Mouse (Mus musculus) lung, embryonic 14.5 days (tissue): ENCODE results near the gene Rhoj. TPM values are rescaled to one million over a fixed set of nuclear protein-coding genes. Genes with fewer than 3 reads are reported as not detected.

Experiments
- ATAC-seq: fragments of 200-750 bp; cut with Nextera tagmentation; 2 replicates; pipeline ENCODE4 v1.8.0; 2017; ENCODE audit warnings: mild to moderate bottlenecking, moderate TSS enrichment, moderate library complexity; ENCODE audit not compliant: insufficient read depth
- DNase-seq: peaks from one replicate; pipeline ENCODE4 v3.0.0-alpha.2; 2015
- H3K27ac ChIP-seq: fragments of 300-500 bp; sonication (generic); 2 replicates; pipeline ENCODE4 v1.5.1; 2014; ENCODE audit warnings: low read depth, mild to moderate bottlenecking, moderate library complexity
- H3K27me3 ChIP-seq: fragments of 300-500 bp; sonication (generic); 2 replicates; pipeline ENCODE4 v1.6.1; 2014; ENCODE audit warnings: low read length, control low read depth; ENCODE audit not compliant: insufficient read depth
- H3K36me3 ChIP-seq: fragments of 300-500 bp; sonication (generic); 2 replicates; pipeline ENCODE4 v1.6.1; 2014; ENCODE audit warnings: control low read depth; ENCODE audit not compliant: insufficient read depth
- H3K4me1 ChIP-seq: fragments of 300-500 bp; sonication (generic); 2 replicates; pipeline ENCODE4 v1.6.1; 2014; ENCODE audit warnings: antibody characterized with exemption, control low read depth; ENCODE audit not compliant: insufficient read depth
- H3K4me2 ChIP-seq: fragments of 300-500 bp; sonication (generic); 2 replicates; pipeline ENCODE4 v1.6.1; 2014; ENCODE audit warnings: mild to moderate bottlenecking
- H3K4me3 ChIP-seq: fragments of 300-500 bp; sonication (generic); 2 replicates; pipeline ENCODE4 v1.5.1; 2014; ENCODE audit warnings: low read depth, low read length
- H3K9ac ChIP-seq: fragments of 300-500 bp; sonication (generic); 2 replicates; pipeline ENCODE4 v1.6.1; 2014
- H3K9me3 ChIP-seq: fragments of 300-500 bp; sonication (generic); 2 replicates; pipeline ENCODE4 v1.6.1; 2016; ENCODE audit warnings: low read depth, low read length, control low read depth
- CTCF ChIP-seq: IDR thresholded peaks from 2 replicates; pipeline ENCODE4 v1.5.1; 2016; ENCODE audit warnings: antibody characterized with exemption, low read depth
- WGBS: fragments of 180-500 bp; shearing (Covaris S2); extraction: QIAGEN DNeasy Blood & Tissue Kit; methylation state at CpG from one replicate; pipeline ENCODE4 v1.1.7; 2014; 5-methylcytosine and 5-hydroxymethylcytosine counted together
- polyA plus RNA-seq: library from polyadenylated mRNA; unstranded; fragments of >200 nt; fragmentation: Nextera tagmentation; extraction: Ambion mirVana; gene quantifications from 2 replicates; pipeline ENCODE4 v1.2.1, GENCODE M21; 2014

Rhoj gene
- 54.4 and 57.1 TPM in 2 replicates for polyA plus RNA-seq

GRCm38 (mm10) chr12:75307961-75308951, at the start of gene Rhoj:
TSS of gene Rhoj (plus strand) at chr12:75308322.
- peak; percentile 90 for ATAC-seq

DNA sequence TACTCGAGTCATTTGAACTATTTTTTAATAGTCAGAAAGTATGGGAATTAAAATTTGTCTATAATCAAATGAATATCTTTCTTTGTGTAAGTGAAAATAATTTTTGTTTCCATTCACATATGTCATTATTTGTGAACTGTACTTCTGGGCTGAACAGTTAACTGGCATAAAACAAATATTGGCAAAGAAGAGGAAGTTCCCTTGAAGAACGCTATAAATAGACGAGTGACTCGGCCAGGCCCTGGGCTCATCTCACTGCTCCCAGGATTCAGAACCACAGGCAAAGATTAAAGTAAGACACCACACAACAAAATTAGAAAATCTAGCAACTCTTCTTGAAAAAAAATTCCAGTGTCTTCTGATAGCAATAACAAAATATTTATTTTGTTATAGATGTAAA, 36.4 kb upstream of the Rhoj start:
- Histone ChIP-seq H3K4me1 (no peaks in the 10 kb centered on the region), H3K4me3 (no peak overlapping the region), H3K9ac (no peak overlapping the region), H3K4me2 (no peak overlapping the region), H3K27me3 (no peaks in the 10 kb centered on the region), H3K27ac (no peak overlapping the region), H3K36me3 (no peaks in the 10 kb centered on the region), H3K9me3 (no peaks in the 10 kb centered on the region)
- DNase-seq (peak; percentile 34), ATAC-seq (no peak)
- WGBS, result 24% methylated on average over 4 of the region's 4 CpGs
- TF ChIP-seq CTCF, result no peak

More at GRCm38 (mm10) chr12:75307961-75308951, at the start of gene Rhoj:
- peak within 1 kb of the TSS; percentile 55 for H3K4me3 ChIP-seq
- H3K27me3 ChIP-seq, result no peaks in the 10 kb centered on the region
- WGBS, result under 1% methylated on average over 34 of the region's 34 CpGs
- H3K9ac ChIP-seq, result peak within 1 kb of the TSS; percentile 55
- no peaks in the 10 kb centered on the region for H3K4me1 ChIP-seq
- no peak for TF ChIP-seq CTCF
- peak within 1 kb of the TSS; percentile 96 for H3K27ac ChIP-seq
- H3K4me2 ChIP-seq, result peak within 1 kb of the TSS; percentile 82
- no peaks in the 10 kb centered on the region for H3K36me3 ChIP-seq
- DNase-seq, result peak; percentile 90
- H3K9me3 ChIP-seq, result no peaks in the 10 kb centered on the region

- no peak for ATAC-seq
- no peak overlapping the region for H3K9ac ChIP-seq
- no peaks in the 10 kb centered on the region for H3K4me1 ChIP-seq
- no peak for TF ChIP-seq CTCF
- no peaks in the 10 kb centered on the region for H3K27me3 ChIP-seq
- no peak overlapping the region for H3K4me3 ChIP-seq
- H3K4me2 ChIP-seq, result no peak overlapping the region
- H3K36me3 ChIP-seq, result no peaks in the 10 kb centered on the region
- no peaks in the 10 kb centered on the region for H3K9me3 ChIP-seq
- WGBS, result 32% methylated on average over 2 of the region's 2 CpGs
- DNase-seq, result no peak
- no peak overlapping the region for H3K27ac ChIP-seq
Measured at GRCm38 (mm10) chr12:75275730-75276129, 32.4 kb upstream of the Rhoj start.

GRCm38 (mm10) chr12:75277425-75277824, 30.7 kb upstream of the Rhoj start:
- no peaks in the 10 kb centered on the region for H3K4me1 ChIP-seq
- no peak for ATAC-seq
- no peak overlapping the region for H3K27ac ChIP-seq
- no peak overlapping the region for H3K4me3 ChIP-seq
- no peaks in the 10 kb centered on the region for H3K9me3 ChIP-seq
- no peaks in the 10 kb centered on the region for H3K36me3 ChIP-seq
- no peak for TF ChIP-seq CTCF
- 77% methylated on average over 2 of the region's 2 CpGs for WGBS
- no peak overlapping the region for H3K4me2 ChIP-seq
- H3K9ac ChIP-seq, result no peak overlapping the region
- H3K27me3 ChIP-seq, result no peaks in the 10 kb centered on the region
- no peak for DNase-seq

GRCm38 (mm10) chr12:75280502-75280901, 27.6 kb upstream of the Rhoj start:
- Histone ChIP-seq H3K9me3 (no peaks in the 10 kb centered on the region), H3K27ac (no peak overlapping the region), H3K27me3 (no peaks in the 10 kb centered on the region), H3K4me3 (no peak overlapping the region), H3K4me1 (peaks cover 5% of the 10 kb centered on the region), H3K36me3 (no peaks in the 10 kb centered on the region), H3K4me2 (no peak overlapping the region), H3K9ac (no peak overlapping the region)
- ATAC-seq (peak; percentile 21; the same call in 1 of the 2 replicates), DNase-seq (peak; percentile 64)
- peak; percentile 68 for TF ChIP-seq CTCF
- 65% methylated on average over 7 of the region's 7 CpGs for WGBS

DNA sequence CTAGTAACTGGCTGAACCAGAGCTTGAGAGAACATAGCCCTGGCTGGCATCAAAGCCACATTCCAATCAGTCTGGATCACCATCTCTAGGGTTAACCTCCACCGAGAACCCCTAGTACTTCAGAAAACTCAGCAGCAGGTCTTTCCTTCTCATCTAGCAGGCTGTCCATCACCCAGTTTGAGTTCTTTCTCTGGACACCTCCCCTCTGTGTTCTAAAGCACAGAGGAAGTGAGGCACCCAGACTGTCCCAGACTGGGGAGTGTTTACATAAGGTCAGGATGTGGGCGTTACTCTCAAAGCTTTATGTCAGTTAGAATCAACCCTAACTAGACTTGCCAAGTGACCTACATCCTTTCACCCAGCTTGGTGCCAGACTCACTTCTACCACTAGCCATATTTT, 24.9 kb upstream of the Rhoj start:
- no peaks in the 10 kb centered on the region for H3K9me3 ChIP-seq
- H3K36me3 ChIP-seq, result no peaks in the 10 kb centered on the region
- peaks cover 5% of the 10 kb centered on the region for H3K4me1 ChIP-seq
- DNase-seq (peak; percentile 64), ATAC-seq (peak; percentile 91)
- no peak overlapping the region for H3K4me2 ChIP-seq
- 0% methylated on average over 2 of the region's 2 CpGs for WGBS
- H3K27ac ChIP-seq, result peak overlapping the region; percentile 8; the same call in 1 of the 2 replicates
- no peak overlapping the region for H3K4me3 ChIP-seq
- H3K27me3 ChIP-seq, result no peaks in the 10 kb centered on the region
- TF ChIP-seq CTCF, result no peak
- no peak overlapping the region for H3K9ac ChIP-seq

- H3K36me3 ChIP-seq, result no peaks in the 10 kb centered on the region
- no peak for TF ChIP-seq CTCF
- 53% methylated on average over 3 of the region's 3 CpGs for WGBS
- ATAC-seq, result peak; percentile 58; the same call in 1 of the 2 replicates
- no peaks in the 10 kb centered on the region for H3K27me3 ChIP-seq
- H3K9me3 ChIP-seq, result no peaks in the 10 kb centered on the region
- no peak overlapping the region for H3K4me3 ChIP-seq
- peak; percentile 55 for DNase-seq
- H3K27ac ChIP-seq, result no peak overlapping the region
- H3K4me1 ChIP-seq, result peaks cover 5% of the 10 kb centered on the region
- no peak overlapping the region for H3K9ac ChIP-seq
- no peak overlapping the region for H3K4me2 ChIP-seq
Measured at GRCm38 (mm10) chr12:75286166-75286565, 22.0 kb upstream of the Rhoj start.
